Mouse (Mus musculus): ENCODE data around the gene Anxa6. TPM values are rescaled to one million over a fixed set of nuclear protein-coding genes. Genes with fewer than 3 reads are reported as not detected.

Anxa6 gene
- 65.1 and 82.3 TPM in 2 replicates for polyA plus RNA-seq (2016; fragmentation: Nextera tagmentation; extraction: Ambion mirVana)

DNA sequence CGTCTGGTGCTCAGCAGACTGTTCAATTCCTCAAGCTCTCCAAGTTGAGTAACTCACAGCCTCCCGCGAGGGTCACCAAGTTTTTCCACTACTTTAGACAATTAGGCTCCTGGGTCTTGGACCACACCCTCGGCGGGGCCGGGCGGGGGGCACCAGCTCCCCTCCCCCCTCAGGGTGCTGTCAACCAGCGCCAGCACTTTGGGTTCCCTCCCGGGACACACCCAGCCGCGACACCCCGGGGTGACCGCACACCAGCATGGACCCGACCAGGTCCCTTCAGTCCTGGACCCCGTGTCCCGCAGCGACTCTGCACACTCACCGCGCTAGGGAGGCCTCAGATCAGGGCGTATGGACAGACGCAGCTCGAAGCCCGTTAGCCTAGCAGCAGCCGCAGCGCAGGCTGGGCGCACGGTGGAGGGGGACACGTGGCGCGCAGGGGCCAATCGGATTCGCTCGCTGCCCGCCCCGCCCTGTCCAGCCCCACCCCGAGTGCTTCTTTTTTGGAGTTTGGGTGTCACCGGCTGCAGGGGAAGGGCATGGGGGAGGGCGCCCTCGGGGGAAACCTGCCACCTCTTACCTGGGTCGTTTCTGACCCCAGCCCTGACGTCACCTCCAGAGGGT is at the start of gene Anxa6:
Gene Anxa6 (minus strand): TSS at position 406 of the 621 bp plus-strand sequence.
- peak; percentile 87 for ATAC-seq (ENCODE audit: low FRiP score, low read depth)
- Histone ChIP-seq H3K4me1 (peaks cover 24% of the 10 kb centered on the region), H3K27ac (replicated peaks) (no peak within 1 kb of the TSS), H3K36me3 (no peaks in the 10 kb centered on the region), H3K27me3 (peaks cover 40% of the 10 kb centered on the region), H3K9me3 (no peaks in the 10 kb centered on the region), H3K4me2 (replicated peaks) (peak within 1 kb of the TSS; percentile 91), H3K4me3 (peak within 1 kb of the TSS; percentile 51), H3K9ac (replicated peaks) (peak within 1 kb of the TSS; percentile 59)
- under 1% methylated on average over 41 of the region's 41 CpGs for WGBS

DNA sequence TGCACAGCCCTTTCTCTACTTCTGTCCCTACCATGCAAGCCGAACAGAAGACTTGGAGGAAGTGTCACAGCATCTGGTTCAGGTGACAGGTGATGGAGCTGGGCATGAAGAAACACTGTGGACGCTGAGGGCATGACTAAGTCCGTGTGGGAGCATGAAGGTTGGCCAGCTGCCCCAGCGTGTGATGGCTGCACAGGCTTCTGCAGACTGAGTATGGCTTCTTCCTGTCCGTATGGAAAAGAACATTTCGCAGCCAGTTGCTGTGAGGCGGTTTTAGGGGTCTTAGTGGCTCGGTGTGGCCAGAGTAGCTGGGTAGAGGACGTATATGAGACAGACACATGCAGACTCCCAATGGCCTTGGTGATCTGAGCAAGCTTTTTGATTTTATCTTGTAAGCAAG is 48.0 kb upstream of the Anxa6 start:
- ATAC-seq (ENCODE audit: low FRiP score, low read depth), result no peak
- WGBS, result 92% methylated on average over 9 of the region's 9 CpGs
- no peak overlapping the region for H3K27ac ChIP-seq (replicated peaks)
- H3K9me3 ChIP-seq, result no peaks in the 10 kb centered on the region
- H3K9ac ChIP-seq (replicated peaks), result no peak overlapping the region
- H3K36me3 ChIP-seq, result no peaks in the 10 kb centered on the region
- H3K4me2 ChIP-seq (replicated peaks), result no peak overlapping the region
- peaks cover 16% of the 10 kb centered on the region for H3K4me1 ChIP-seq
- H3K4me3 ChIP-seq, result no peak overlapping the region
- peaks cover 31% of the 10 kb centered on the region for H3K27me3 ChIP-seq

DNA sequence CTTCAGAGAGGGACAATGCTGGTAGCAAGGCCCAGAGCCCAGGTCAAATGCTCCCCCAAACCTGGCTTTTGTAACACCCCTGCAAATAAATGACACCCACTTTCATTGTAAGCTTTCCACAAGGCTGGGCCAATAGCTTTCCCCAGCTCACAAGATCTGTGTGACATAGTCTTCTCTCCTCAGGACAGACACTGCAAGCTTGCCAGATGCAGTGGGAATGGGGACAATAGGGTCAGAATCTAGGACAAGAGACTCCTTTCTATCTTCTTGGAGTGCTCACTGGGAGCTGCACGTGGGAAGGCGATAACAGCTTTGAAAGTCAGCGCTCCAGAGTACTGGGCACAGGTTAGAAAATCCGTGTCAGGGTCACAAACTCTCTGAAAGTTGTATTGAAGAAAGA is 45.9 kb upstream of the Anxa6 start:
- no peak overlapping the region for H3K9ac ChIP-seq (replicated peaks)
- H3K4me2 ChIP-seq (replicated peaks), result no peak overlapping the region
- H3K27ac ChIP-seq (replicated peaks), result no peak overlapping the region
- H3K4me3 ChIP-seq, result no peak overlapping the region
- H3K36me3 ChIP-seq, result no peaks in the 10 kb centered on the region
- H3K4me1 ChIP-seq, result peaks cover 16% of the 10 kb centered on the region
- H3K27me3 ChIP-seq, result peaks cover 33% of the 10 kb centered on the region
- H3K9me3 ChIP-seq, result no peaks in the 10 kb centered on the region
- whole genome bisulfite sequencing, result 74% methylated on average over 4 of the region's 4 CpGs
- no peak for ATAC-seq (ENCODE audit: low FRiP score, low read depth)

GRCm38 (mm10) chr11:55078502-55078901 is 45.3 kb upstream of the Anxa6 start:
- H3K4me2 ChIP-seq (replicated peaks), result peak overlapping the region; percentile 92; the same call in 1 of the 2 replicates
- ATAC-seq (ENCODE audit: low FRiP score, low read depth), result no peak
- peaks cover 16% of the 10 kb centered on the region for H3K4me1 ChIP-seq
- peaks cover 33% of the 10 kb centered on the region for H3K27me3 ChIP-seq
- no peak overlapping the region for H3K27ac ChIP-seq (replicated peaks)
- 55% methylated on average over 3 of the region's 3 CpGs for WGBS
- no peak overlapping the region for H3K4me3 ChIP-seq
- no peaks in the 10 kb centered on the region for H3K9me3 ChIP-seq
- no peak overlapping the region for H3K9ac ChIP-seq (replicated peaks)
- H3K36me3 ChIP-seq, result no peaks in the 10 kb centered on the region

DNA sequence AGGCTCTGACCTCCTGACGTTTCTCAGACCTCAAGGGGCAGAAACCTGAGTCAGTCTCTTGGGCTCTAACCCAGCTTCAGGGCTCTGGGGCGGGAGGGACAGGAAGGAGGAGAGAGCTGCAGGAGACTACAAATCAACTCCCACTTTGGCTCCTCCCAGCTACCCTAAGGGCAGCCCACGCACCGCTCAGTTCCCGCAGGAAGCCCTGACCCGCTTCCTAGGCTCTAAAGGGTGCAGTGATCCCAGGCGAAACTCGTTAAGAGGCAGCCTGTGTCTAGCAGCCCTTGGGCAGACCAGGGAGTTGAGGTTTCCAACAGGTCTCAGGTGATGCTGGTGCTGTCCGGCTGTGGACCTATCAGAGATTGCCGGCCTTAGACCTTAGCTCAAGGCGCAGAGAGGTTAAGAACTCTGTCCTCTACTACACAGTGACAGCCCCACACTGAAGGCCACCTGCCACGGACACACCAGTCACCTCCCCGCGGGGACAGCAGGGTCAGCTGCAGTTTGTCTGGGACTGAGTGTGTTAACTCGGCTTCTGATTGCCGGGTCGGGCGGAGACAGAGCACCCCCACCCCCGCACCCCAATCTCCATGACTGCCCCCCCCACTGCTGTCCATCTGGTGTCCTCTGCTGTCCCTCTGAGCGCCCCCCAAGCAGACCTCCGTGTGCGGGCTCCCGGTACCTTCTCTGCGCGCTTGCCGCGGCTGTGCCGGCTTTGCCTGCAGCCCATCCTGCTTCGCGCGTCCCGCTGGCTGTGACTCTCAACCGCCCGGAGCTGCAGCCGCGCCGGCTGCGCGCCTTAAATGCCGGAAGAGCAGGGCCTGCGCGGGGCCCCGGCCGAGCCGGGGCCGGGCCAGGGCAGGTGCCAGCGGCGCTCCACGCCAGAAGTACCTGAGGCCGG is 44.3 kb upstream of the Anxa6 start, which contains the start of gene Ccdc69:
Gene Ccdc69 (minus strand): TSS at position 801 of the 901 bp plus-strand sequence.
- Histone ChIP-seq H3K9me3 (no peaks in the 10 kb centered on the region), H3K27ac (replicated peaks) (no peak within 1 kb of the TSS), H3K9ac (replicated peaks) (peak within 1 kb of the TSS; percentile 52), H3K4me3 (peak within 1 kb of the TSS; percentile 46), H3K4me1 (peaks cover 16% of the 10 kb centered on the region), H3K36me3 (no peaks in the 10 kb centered on the region), H3K27me3 (peaks cover 33% of the 10 kb centered on the region), H3K4me2 (replicated peaks) (peak within 1 kb of the TSS; percentile 92)
- peak; percentile 34; the same call in 1 of the 2 replicates for ATAC-seq (ENCODE audit: low FRiP score, low read depth)
- WGBS, result 1% methylated on average over 50 of the region's 50 CpGs

DNA sequence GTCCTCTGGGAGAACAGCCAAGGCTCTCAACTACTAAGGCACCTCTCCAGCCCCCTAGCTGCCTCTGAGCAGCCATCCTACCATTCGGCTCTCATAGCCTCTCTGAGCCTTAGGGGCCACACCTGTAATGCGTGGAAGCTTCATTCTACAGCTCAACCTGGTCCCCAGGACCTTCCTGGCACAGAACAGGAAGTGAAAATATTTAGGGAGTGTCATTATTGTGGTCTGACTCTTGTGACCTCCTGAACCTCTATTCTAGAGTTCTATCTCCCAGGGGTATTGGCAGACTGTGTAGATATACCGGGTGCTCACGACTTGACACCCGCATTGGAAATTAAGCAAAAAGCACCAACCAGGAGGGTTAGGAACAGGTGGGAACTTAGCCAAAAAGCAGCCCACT is 43.0 kb upstream of the Anxa6 start:
- Histone ChIP-seq H3K27ac (replicated peaks) (no peak overlapping the region), H3K36me3 (no peaks in the 10 kb centered on the region), H3K9me3 (no peaks in the 10 kb centered on the region), H3K4me2 (replicated peaks) (no peak overlapping the region), H3K4me1 (peaks cover 16% of the 10 kb centered on the region), H3K9ac (replicated peaks) (no peak overlapping the region), H3K27me3 (peaks cover 33% of the 10 kb centered on the region), H3K4me3 (no peak overlapping the region)
- no peak for ATAC-seq (ENCODE audit: low FRiP score, low read depth)
- 91% methylated on average over 5 of the region's 5 CpGs for WGBS

GRCm38 (mm10) chr11:55075602-55076001 is 42.4 kb upstream of the Anxa6 start:
- Histone ChIP-seq H3K4me1 (peaks cover 16% of the 10 kb centered on the region), H3K9ac (replicated peaks) (no peak overlapping the region), H3K36me3 (no peaks in the 10 kb centered on the region), H3K4me3 (no peak overlapping the region), H3K4me2 (replicated peaks) (no peak overlapping the region), H3K27ac (replicated peaks) (no peak overlapping the region), H3K27me3 (peaks cover 33% of the 10 kb centered on the region), H3K9me3 (no peaks in the 10 kb centered on the region)
- 86% methylated on average over 2 of the region's 2 CpGs for WGBS
- ATAC-seq (ENCODE audit: low FRiP score, low read depth), result no peak

GRCm38 (mm10) chr11:55073191-55073590 is 39.9 kb upstream of the Anxa6 start:
- Histone ChIP-seq H3K27me3 (peaks cover 21% of the 10 kb centered on the region), H3K36me3 (no peaks in the 10 kb centered on the region), H3K4me1 (peaks cover 15% of the 10 kb centered on the region), H3K4me2 (replicated peaks) (no peak overlapping the region), H3K9me3 (no peaks in the 10 kb centered on the region), H3K9ac (replicated peaks) (no peak overlapping the region), H3K27ac (replicated peaks) (no peak overlapping the region), H3K4me3 (no peak overlapping the region)
- ATAC-seq (ENCODE audit: low FRiP score, low read depth), result no peak
- WGBS, result 81% methylated on average over 10 of the region's 10 CpGs

- Histone ChIP-seq H3K4me2 (replicated peaks) (no peak overlapping the region), H3K4me3 (no peak overlapping the region), H3K27me3 (peaks cover 15% of the 10 kb centered on the region), H3K9ac (replicated peaks) (no peak overlapping the region), H3K4me1 (peaks cover 8% of the 10 kb centered on the region), H3K9me3 (no peaks in the 10 kb centered on the region), H3K36me3 (no peaks in the 10 kb centered on the region), H3K27ac (replicated peaks) (no peak overlapping the region)
- WGBS, result 94% methylated on average over 8 of the region's 8 CpGs
- ATAC-seq (ENCODE audit: low FRiP score, low read depth), result no peak
These were observed 39.2 kb upstream of the Anxa6 start for GRCm38 (mm10) chr11:55072467-55072866.

DNA sequence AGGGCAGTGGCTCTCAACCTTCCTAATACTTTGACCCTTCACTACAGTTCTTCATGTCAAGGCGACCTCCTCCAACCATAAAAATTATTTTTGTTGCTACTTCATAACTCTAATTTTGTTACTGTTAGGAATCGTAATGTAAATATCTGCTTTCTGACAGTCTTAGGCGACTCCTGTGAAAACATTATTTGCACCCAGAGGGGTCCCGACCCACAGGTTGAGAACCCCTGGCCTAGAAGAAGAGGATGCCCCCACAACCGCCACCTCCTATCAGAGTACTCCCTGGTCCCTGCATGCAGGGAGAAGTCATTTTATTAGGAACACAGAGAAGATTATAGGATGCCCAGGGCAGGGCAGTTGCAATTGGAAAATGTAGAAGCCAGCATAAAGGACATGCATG is 38.1 kb upstream of the Anxa6 start:
- H3K36me3 ChIP-seq, result no peaks in the 10 kb centered on the region
- no peak overlapping the region for H3K4me2 ChIP-seq (replicated peaks)
- no peaks in the 10 kb centered on the region for H3K9me3 ChIP-seq
- no peak for ATAC-seq (ENCODE audit: low FRiP score, low read depth)
- H3K27me3 ChIP-seq, result peaks cover 4% of the 10 kb centered on the region; the same call in 1 of the 2 replicates
- 84% methylated on average over 5 of the region's 5 CpGs for whole genome bisulfite sequencing
- H3K9ac ChIP-seq (replicated peaks), result no peak overlapping the region
- 0 out of 2 replicates have a peak, but pooled peaks cover 3% of the 10 kb centered on the region for H3K4me1 ChIP-seq
- no peak overlapping the region for H3K4me3 ChIP-seq
- no peak overlapping the region for H3K27ac ChIP-seq (replicated peaks)

- H3K27me3 ChIP-seq, result no peaks in the 10 kb centered on the region
- H3K4me2 ChIP-seq (replicated peaks), result no peak overlapping the region
- no peak overlapping the region for H3K9ac ChIP-seq (replicated peaks)
- 0 out of 2 replicates have a peak, but pooled peaks cover 3% of the 10 kb centered on the region for H3K4me1 ChIP-seq
- WGBS, result 61% methylated on average over 2 of the region's 2 CpGs
- no peaks in the 10 kb centered on the region for H3K36me3 ChIP-seq
- ATAC-seq (ENCODE audit: low FRiP score, low read depth), result peak; percentile 19; the same call in 1 of the 2 replicates
- no peak overlapping the region for H3K27ac ChIP-seq (replicated peaks)
- no peak overlapping the region for H3K4me3 ChIP-seq
- H3K9me3 ChIP-seq, result no peaks in the 10 kb centered on the region
These were observed 35.8 kb upstream of the Anxa6 start for GRCm38 (mm10) chr11:55069023-55069422.

- Histone ChIP-seq H3K4me2 (replicated peaks) (no peak overlapping the region), H3K9ac (replicated peaks) (no peak overlapping the region), H3K27ac (replicated peaks) (no peak overlapping the region), H3K27me3 (no peaks in the 10 kb centered on the region), H3K4me1 (0 out of 2 replicates have a peak, but pooled peaks cover 3% of the 10 kb centered on the region), H3K9me3 (no peaks in the 10 kb centered on the region), H3K36me3 (no peaks in the 10 kb centered on the region), H3K4me3 (no peak overlapping the region)
- ATAC-seq (ENCODE audit: low FRiP score, low read depth), result no peak
- 54% methylated on average over 4 of the region's 4 CpGs for WGBS
These were observed 33.7 kb upstream of the Anxa6 start for GRCm38 (mm10) chr11:55066921-55067320.

Measured in midbrain, embryonic 12.5 days (tissue).